Mouse (Mus musculus): ENCODE results near the gene Clmp.

The Clmp gene

GRCm38 (mm10) chr9:40685801-40686420, at the start of gene Clmp:
Clmp (plus strand) TSS chr9:40685962.
- no peak for DNase-seq (ENCODE audit: extremely low read depth, low read depth)

- no peak for DNase-seq (ENCODE audit: extremely low read depth, low read depth)
Observed at GRCm38 (mm10) chr9:40636054-40636453, 49.7 kb upstream of the Clmp start.

- DNase-seq (ENCODE audit: extremely low read depth, low read depth): no peak
Observed at GRCm38 (mm10) chr9:40637705-40638393, 47.9 kb upstream of the Clmp start.

- DNase-seq (ENCODE audit: extremely low read depth, low read depth): no peak
Observed at GRCm38 (mm10) chr9:40638394-40639049, 47.2 kb upstream of the Clmp start.

- DNase-seq (ENCODE audit: extremely low read depth, low read depth): no peak
Observed at GRCm38 (mm10) chr9:40639536-40640187, 46.1 kb upstream of the Clmp start.

GRCm38 (mm10) chr9:40641318-40641717, 44.4 kb upstream of the Clmp start:
- DNase-seq (ENCODE audit: extremely low read depth, low read depth): no peak

GRCm38 (mm10) chr9:40642470-40643220, 43.1 kb upstream of the Clmp start:
- no peak for DNase-seq (ENCODE audit: extremely low read depth, low read depth)

- no peak for DNase-seq (ENCODE audit: extremely low read depth, low read depth)
Observed at GRCm38 (mm10) chr9:40649444-40649843, 36.3 kb upstream of the Clmp start.

GRCm38 (mm10) chr9:40649983-40650382, 35.8 kb upstream of the Clmp start:
- no peak for DNase-seq (ENCODE audit: extremely low read depth, low read depth)

GRCm38 (mm10) chr9:40651239-40651859, 34.4 kb upstream of the Clmp start:
- DNase-seq (ENCODE audit: extremely low read depth, low read depth): no peak

- DNase-seq (ENCODE audit: extremely low read depth, low read depth): no peak
Observed at GRCm38 (mm10) chr9:40652757-40653156, 33.0 kb upstream of the Clmp start.

- DNase-seq (ENCODE audit: extremely low read depth, low read depth): no peak
Observed at GRCm38 (mm10) chr9:40666190-40666803, 19.5 kb upstream of the Clmp start.

GRCm38 (mm10) chr9:40670313-40670712, 15.4 kb upstream of the Clmp start, which contains the start of gene Gm21915:
Gm21915 (plus strand) TSS chr9:40670613.
- no peak for DNase-seq (ENCODE audit: extremely low read depth, low read depth)

- DNase-seq (ENCODE audit: extremely low read depth, low read depth): no peak
Observed at GRCm38 (mm10) chr9:40671323-40671930, 14.3 kb upstream of the Clmp start.

- no peak for DNase-seq (ENCODE audit: extremely low read depth, low read depth)
Observed at GRCm38 (mm10) chr9:40675203-40675958, 10.4 kb upstream of the Clmp start.

GRCm38 (mm10) chr9:40678653-40679052, 7.1 kb upstream of the Clmp start:
- no peak for DNase-seq (ENCODE audit: extremely low read depth, low read depth)

- DNase-seq (ENCODE audit: extremely low read depth, low read depth): no peak
Observed at GRCm38 (mm10) chr9:40686421-40686899, 698 bp downstream of the Clmp start.

- no peak for DNase-seq (ENCODE audit: extremely low read depth, low read depth)
Observed at GRCm38 (mm10) chr9:40687053-40687452, 1.3 kb downstream of the Clmp start.

GRCm38 (mm10) chr9:40687553-40687952, 1.8 kb downstream of the Clmp start:
- DNase-seq (ENCODE audit: extremely low read depth, low read depth): no peak
